Mouse (Mus musculus) naive thymus-derived CD4-positive, alpha-beta T cell, adult 2 months (primary cell): ENCODE data around the gene Gnmt.

Experiments
- DNase-seq: peaks from one replicate; pipeline ENCODE4 v3.0.0-alpha.2; 2011; ENCODE audit warnings: low read depth

Gene Gnmt

GRCm38 (mm10) chr17:46742986-46743385 lies 14.0 kb upstream of the Gnmt start:
- DNase-seq, result no peak

- DNase-seq, result no peak
These were observed 12.3 kb upstream of the Gnmt start for GRCm38 (mm10) chr17:46741305-46741704.

GRCm38 (mm10) chr17:46736160-46736559 lies 7.2 kb upstream of the Gnmt start:
- peak; percentile 64 for DNase-seq

- DNase-seq, result no peak
These were observed 6.3 kb upstream of the Gnmt start for GRCm38 (mm10) chr17:46735287-46735686.

GRCm38 (mm10) chr17:46734055-46734454 lies 5.1 kb upstream of the Gnmt start:
- DNase-seq, result no peak

GRCm38 (mm10) chr17:46728496-46728895 lies 472 bp downstream of the Gnmt start:
- no peak for DNase-seq

- DNase-seq, result no peak
These were observed 947 bp downstream of the Gnmt start for GRCm38 (mm10) chr17:46728021-46728420.

- no peak for DNase-seq
These were observed 1.7 kb downstream of the Gnmt start for GRCm38 (mm10) chr17:46727271-46727670.

GRCm38 (mm10) chr17:46725731-46726645 lies 3.0 kb downstream of the Gnmt start:
- no peak for DNase-seq

- DNase-seq, result peak; percentile 79
These were observed 3.7 kb downstream of the Gnmt start for GRCm38 (mm10) chr17:46725273-46725672.

GRCm38 (mm10) chr17:46724477-46725084 lies 4.4 kb downstream of the Gnmt start:
- no peak for DNase-seq

- no peak for DNase-seq
These were observed 7.9 kb downstream of the Gnmt start for GRCm38 (mm10) chr17:46721077-46721476.

- no peak for DNase-seq
These were observed 14.0 kb downstream of the Gnmt start for GRCm38 (mm10) chr17:46714756-46715481.

- no peak for DNase-seq
These were observed 15.1 kb downstream of the Gnmt start for GRCm38 (mm10) chr17:46713849-46714248.

- DNase-seq, result peak; percentile 63
These were observed 16.5 kb downstream of the Gnmt start for GRCm38 (mm10) chr17:46712442-46712841.

- DNase-seq, result no peak
These were observed 17.2 kb downstream of the Gnmt start for GRCm38 (mm10) chr17:46711612-46712271.

GRCm38 (mm10) chr17:46710959-46711597 lies 17.9 kb downstream of the Gnmt start, which contains the start of gene Pex6:
Gene Pex6, plus strand, starts transcription at chr17:46711463.
- DNase-seq, result peak; percentile 92

GRCm38 (mm10) chr17:46706375-46707089 lies 22.4 kb downstream of the Gnmt start:
- no peak for DNase-seq

GRCm38 (mm10) chr17:46704887-46705835 lies 23.8 kb downstream of the Gnmt start, which contains the start of gene Ppp2r5d:
Gene Ppp2r5d, minus strand, starts transcription at chr17:46705111.
- peak; percentile 98 for DNase-seq
